Mouse (Mus musculus): ENCODE data around the gene Ttn. TPM values are rescaled to one million over a fixed set of nuclear protein-coding genes. Genes with fewer than 3 reads are reported as not detected.
"Not testable (repeated sequence)": the region's sequence is repeated elsewhere in the genome, so short reads cannot be mapped to it uniquely, and the experiment has no call there.

The Ttn gene
- total RNA-seq (2022), result 1 to 10 TPM in 3 of 4 experiments, under 1 TPM in 1; 0.67 to 5.2 (median 1.9) TPM

DNA sequence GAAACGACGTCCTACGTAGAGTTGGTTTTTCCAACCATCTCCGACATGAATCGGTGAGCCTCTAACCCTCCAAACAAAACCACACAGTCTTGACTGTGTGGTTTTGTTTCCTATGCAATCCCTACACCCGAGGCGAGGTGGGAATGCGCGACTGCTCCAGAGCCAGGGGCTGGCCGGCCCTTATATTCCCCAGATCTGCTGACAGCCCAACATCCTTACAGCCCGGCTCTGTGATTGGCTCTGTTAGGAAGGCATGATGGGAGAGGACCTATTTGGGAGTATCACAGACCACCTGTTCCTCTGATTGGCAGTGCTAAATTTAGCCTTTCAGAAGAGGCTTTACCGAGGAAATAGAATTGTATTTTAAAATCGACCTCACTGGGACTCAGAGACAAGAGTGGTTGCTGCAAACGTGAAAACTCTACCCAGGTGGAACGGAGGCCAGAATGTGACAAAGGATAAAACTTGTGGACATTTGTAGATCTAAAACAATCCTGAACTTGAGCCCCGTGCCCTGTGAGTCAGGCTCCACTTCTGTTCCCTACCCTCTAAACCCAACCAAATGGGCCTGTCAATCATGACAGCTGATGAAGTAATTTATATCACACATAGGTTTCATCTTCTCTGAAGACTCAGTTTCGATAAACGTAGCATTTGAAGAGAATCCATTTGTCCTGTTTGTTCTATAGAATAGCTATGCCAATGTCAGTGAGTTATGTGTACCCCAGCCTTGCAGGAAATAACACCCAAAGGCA, at the start of gene Ttn:
Ttn (minus strand) TSS at position 157 of the 755 bp plus-strand sequence.
- DNase-seq (ENCODE audit: low spot score in 2 of 2), result no peak

GRCm38 (mm10) chr2:77020649-77021048, 38.3 kb upstream of the Ttn start:
- DNase-seq (ENCODE audit: low spot score in 2 of 2), result no peak

GRCm38 (mm10) chr2:77017735-77018134, 35.4 kb upstream of the Ttn start:
- DNase-seq (ENCODE audit: low spot score in 2 of 2), result no peak

DNA sequence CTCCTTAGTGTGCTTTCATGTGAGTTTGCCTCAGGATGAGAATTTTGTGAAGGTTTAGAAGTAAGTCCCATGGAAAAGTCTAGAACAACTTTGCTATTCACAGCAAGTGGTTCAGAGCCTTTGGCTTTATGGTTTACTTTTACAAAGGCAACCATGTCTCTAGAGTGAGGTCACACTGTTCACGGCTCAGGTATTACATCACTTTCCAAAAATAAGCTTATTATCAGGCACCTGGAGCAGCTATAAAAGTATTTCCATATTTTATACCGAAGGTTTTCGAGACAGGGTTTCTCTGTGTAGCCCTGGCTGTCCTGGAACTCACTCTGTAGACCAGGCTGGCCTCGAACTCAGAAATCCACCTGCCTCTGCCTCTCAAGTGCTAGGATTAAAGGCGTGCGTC, 31.1 kb upstream of the Ttn start:
- not testable (repeated sequence) for DNase-seq (ENCODE audit: low spot score in 2 of 2)

DNA sequence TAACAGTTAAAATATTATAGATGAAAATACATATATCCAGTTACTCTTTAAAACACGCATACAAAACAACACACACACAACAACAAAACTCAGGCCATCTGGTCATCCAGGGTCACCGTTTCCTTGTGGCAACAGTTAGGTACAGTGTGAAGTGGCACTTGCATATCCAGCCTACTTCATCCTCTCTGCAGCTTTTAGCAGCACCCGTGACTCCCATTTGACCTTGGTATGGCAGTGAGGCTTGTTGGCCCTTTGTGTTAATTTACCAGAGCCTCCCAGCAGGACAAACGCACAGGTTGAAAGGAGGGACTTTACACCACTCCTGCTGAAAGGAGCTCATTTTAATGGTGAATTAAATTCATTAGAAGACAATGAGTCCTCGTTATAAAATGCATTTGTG, 29.6 kb upstream of the Ttn start:
- no peak for DNase-seq (ENCODE audit: low spot score in 2 of 2)

- DNase-seq (ENCODE audit: low spot score in 2 of 2), result no peak
Observed at GRCm38 (mm10) chr2:77007015-77007414, 24.7 kb upstream of the Ttn start.

- DNase-seq (ENCODE audit: low spot score in 2 of 2), result no peak
Observed at GRCm38 (mm10) chr2:77003148-77003547, 20.8 kb upstream of the Ttn start.

GRCm38 (mm10) chr2:76998351-76998750, 16.0 kb upstream of the Ttn start:
- DNase-seq (ENCODE audit: low spot score in 2 of 2), result no peak

DNA sequence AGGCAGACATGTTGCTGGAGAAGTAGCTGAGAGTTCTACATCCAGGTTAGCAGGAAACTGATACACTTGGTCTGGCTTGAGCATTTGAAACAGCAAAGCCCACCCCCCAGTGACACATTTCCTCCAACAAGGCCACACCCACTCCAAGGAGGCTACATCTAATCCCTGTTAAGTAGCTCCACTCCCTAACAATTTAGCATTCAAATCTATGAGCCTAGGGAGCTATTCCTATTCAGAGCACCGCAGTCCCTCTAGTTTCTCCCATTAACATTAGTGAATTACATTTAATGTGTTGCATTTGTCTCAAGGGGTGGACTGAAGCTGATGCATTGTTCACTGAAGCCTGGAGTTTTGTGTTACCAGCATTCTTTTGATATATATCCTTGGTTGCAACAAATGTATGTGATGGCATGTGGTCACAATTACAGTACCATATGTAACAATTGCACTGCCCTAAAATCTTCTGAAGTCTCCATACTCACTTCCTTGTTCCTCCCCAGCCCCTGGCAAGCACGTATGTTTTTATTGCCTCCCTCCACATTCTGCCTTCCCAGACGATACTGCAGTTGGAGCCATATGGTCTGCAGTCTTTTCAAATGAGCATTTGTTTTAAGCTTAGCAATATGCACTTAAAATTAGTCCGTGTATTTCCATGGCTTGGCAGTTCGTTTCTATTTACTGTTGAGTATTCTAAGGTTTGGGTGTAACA, 10.3 kb upstream of the Ttn start:
- DNase-seq (ENCODE audit: low spot score in 2 of 2), result peak in 1 of 2 experiments; percentile 36

DNA sequence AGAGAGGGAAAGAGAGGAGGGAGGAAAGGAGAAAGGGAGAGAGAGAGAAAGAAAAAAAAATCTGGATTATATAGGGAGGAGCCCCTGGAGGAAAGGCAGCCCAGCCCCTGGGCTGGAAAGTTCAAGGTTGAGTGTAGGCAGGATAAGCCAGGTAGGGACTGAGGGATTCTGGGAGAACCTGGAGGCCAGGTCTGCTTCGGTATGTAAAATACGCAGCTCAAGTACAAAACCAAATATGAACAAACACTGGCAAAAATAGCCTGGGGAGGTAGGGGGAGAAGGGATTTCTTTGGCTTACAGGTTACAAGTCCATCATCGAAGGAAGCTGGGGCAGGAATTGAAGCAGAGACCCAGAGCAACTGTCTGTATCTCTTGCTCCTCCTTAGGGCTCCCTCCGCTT, 5.0 kb upstream of the Ttn start:
- DNase-seq (ENCODE audit: low spot score in 2 of 2), result no peak

- no peak for DNase-seq (ENCODE audit: low spot score in 2 of 2)
Observed at GRCm38 (mm10) chr2:76984384-76984783, 2.0 kb upstream of the Ttn start.

DNA sequence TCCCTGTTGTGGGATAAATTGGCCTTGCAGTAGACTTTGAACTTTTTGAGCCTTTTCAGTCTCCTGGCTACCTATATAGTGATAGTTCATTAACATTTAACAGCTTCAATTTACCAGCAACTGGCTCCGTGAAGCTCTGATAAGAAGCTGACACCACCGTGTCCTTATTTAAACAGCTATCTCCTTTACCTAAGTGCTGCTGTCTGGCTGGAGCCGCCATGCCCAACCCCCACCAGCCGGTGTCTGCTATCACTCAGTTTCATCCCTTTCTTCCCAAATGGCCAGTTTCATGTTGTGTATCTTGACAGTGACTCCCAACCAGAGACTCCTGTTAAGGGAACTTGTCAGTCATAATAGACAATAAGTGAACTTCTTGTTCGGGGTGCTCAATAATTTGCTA, 1.3 kb upstream of the Ttn start:
- no peak for DNase-seq (ENCODE audit: low spot score in 2 of 2)

- DNase-seq (ENCODE audit: low spot score in 2 of 2), result no peak
Observed at GRCm38 (mm10) chr2:76981717-76982116, 630 bp downstream of the Ttn start.

GRCm38 (mm10) chr2:76980146-76980545, 2.2 kb downstream of the Ttn start:
- no peak for DNase-seq (ENCODE audit: low spot score in 2 of 2)

- no peak for DNase-seq (ENCODE audit: low spot score in 2 of 2)
Observed at GRCm38 (mm10) chr2:76977650-76978049, 4.7 kb downstream of the Ttn start.

- no peak for DNase-seq (ENCODE audit: low spot score in 2 of 2)
Observed at GRCm38 (mm10) chr2:76972051-76972450, 10.3 kb downstream of the Ttn start.

DNA sequence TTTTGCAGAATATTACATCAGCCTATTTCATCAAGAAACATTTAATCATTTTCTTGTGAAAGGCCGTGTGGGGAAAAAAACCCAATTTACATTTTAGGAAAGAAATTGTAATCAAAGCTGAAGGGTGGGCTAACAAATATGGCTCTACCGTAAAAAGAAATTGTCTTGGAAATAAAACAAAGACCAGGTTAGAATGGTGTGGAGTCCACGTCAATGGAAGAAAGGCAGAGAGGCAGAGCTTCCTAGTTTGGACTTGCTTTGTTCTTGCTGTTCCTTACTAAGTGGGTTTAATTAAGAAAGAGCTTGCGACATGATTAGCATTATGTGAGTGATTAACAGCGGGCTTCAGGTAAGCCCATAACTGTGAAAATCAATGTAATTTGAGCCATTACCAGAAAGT, 11.3 kb downstream of the Ttn start:
- no peak for DNase-seq (ENCODE audit: low spot score in 2 of 2)

DNA sequence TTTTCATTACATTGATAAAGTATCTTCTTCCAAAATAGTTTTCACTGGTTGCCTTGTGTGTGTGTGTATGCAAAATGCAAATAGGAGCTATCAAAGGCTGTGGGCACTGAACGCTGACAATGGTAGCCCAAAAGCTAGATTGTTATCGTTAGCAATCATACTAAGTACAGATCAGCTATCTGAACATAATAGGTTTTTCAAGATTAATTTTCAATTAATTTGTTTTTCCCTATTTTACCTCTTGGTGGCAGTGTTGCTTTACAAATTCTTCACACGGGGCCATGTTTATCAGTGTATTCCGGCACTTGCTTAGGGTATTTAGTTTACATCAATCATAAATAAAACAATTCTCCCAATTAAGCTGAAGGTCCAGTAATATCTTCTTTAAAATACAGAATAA, 11.7 kb downstream of the Ttn start:
- no peak for DNase-seq (ENCODE audit: low spot score in 2 of 2)

DNA sequence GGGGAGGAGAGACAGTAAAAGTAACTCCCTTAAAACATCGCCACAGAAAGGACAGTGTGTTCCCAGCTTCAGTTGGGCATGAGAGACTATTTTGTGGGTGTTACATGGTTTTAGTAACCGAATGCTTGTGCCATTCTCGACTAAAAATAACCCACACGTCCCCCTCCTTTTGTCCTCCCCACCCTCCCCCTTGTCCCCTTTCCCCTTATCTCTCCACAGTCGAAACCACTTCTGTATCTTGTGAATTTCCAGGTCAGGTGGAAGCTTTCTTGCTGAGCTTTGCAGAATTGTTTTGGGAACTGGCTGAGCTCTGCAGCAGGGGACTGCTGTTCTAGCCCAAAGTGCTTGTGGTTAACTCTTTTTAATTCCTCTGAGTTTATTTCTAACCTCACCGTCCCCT, 12.1 kb downstream of the Ttn start:
- DNase-seq (ENCODE audit: low spot score in 2 of 2), result no peak

- DNase-seq (ENCODE audit: low spot score in 2 of 2), result no peak
Observed at GRCm38 (mm10) chr2:76969637-76970036, 12.7 kb downstream of the Ttn start.

GRCm38 (mm10) chr2:76968919-76969318, 13.4 kb downstream of the Ttn start:
- DNase-seq (ENCODE audit: low spot score in 2 of 2), result peak; percentile 35 to 46

DNA sequence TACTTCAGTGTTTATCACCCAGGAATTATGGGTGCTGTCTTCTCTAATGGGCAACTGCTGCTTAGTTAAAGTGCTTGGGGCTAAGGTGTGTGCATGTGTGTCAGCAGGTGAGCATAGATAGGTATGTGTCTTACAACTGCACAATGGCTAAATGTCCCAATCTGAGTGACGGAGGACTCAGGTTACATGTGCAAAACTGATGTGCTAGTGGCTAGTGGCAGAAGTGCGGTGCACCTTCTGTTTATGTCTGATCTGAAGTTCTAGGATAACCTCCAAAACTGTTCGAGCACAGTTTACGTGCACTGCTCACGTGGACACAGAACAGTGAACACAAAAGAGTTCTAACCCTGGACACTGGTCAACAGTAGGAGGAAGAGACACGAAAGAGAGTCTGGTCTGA, 15.8 kb downstream of the Ttn start:
- DNase-seq (ENCODE audit: low spot score in 2 of 2), result no peak

DNA sequence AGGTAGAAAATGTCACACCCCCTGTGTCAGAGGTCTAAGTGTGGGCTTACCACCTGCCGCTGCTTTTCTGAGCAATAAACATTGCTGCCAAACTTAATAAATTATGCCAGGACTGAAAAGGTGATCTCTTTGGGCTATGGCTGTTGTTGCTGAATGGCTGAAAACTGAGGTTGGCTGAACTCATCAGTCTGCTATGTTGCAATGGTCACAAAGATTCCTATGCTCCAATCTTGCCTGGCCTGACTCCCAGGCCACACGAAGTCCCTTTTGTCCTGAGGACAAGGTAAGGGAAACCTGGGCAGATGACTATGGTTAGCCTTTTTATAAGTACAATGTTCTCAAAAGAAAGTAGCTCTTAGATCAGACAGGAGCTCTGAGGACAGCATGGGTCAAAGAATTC, 16.3 kb downstream of the Ttn start:
- no peak for DNase-seq (ENCODE audit: low spot score in 2 of 2)
